Mouse (Mus musculus): ENCODE data around the gene Snrnp27. TPM values are rescaled to one million over a fixed set of nuclear protein-coding genes. Genes with fewer than 3 reads are reported as not detected.

Gene Snrnp27
- polyA plus RNA-seq, 1 experiment: 46.9 TPM

DNA sequence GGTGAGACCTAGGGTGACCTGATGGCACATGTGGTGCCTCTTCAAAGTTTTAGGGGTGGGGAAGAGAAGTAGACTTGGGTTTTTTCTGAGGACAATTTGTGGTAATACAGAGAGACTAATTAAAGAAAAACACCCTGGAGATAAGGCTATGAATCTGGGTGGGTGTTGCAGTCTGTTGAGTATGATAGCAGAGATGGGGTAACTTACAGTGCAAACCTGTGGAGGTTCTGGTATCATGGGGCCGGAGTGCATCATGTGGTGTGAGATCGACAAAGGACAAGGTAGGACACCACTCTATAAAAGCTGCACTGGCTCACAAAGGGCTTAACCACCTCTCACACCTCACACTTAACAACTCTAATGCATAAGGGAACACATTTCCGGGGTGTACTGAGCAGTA, 5.3 kb upstream of the Snrnp27 start:
- TF ChIP-seq POLR2A (IDR thresholded peaks at IDR 0.05; ENCODE audit: borderline replicate concordance, extremely low read depth, insufficient read depth, insufficient read length, poor library complexity, severe bottlenecking) (no peak), CTCF (IDR thresholded peaks at IDR 0.05; ENCODE audit: borderline replicate concordance, extremely low read depth, insufficient read depth, insufficient read length) (no peak)

DNA sequence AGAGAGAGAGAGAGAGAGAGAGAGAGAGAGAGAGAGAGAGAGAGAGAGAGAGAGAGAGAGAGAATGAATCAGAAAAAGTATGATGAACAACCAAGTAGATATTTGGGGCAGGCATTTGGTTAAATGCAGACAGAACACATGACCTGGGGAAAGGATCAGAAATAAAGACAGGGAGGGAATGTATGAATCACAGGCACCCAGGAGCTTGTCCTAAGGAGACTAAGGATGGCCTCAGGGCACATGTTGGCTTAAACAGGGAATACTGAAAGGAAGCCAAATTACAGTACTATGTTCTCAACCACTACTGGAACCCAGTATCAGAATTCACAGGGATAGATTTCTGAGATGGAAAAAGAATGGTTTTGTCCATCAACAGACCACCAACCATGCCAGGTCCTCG, 2.6 kb upstream of the Snrnp27 start:
- TF ChIP-seq CTCF (IDR thresholded peaks at IDR 0.05; ENCODE audit: borderline replicate concordance, extremely low read depth, insufficient read depth, insufficient read length) (no peak), POLR2A (IDR thresholded peaks at IDR 0.05; ENCODE audit: borderline replicate concordance, extremely low read depth, insufficient read depth, insufficient read length, poor library complexity, severe bottlenecking) (no peak)
- DNase-seq (ENCODE audit: low read depth): no peak

More for the DNA sequence above, 5.3 kb upstream of the Snrnp27 start:
- DNase-seq (ENCODE audit: low read depth): no peak

DNA sequence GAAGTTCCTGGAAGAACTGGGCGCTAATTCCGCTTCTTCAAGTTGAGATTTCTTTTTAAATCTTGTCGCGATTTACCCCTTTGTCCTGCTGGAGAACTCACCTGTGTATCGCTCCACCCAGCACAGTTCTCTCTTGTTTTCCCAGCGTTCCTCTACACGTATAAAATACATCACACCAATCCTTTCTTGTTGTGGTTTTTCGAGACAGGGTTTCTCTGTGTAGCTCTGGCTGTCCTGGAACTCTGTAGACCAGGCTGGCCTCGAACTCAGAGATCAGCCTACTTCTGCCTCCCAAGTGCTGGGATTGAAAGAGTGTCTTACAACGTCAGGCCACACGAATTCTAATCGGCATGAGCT, 311 bp upstream of the Snrnp27 start:
- TF ChIP-seq POLR2A (IDR thresholded peaks at IDR 0.05; ENCODE audit: borderline replicate concordance, extremely low read depth, insufficient read depth, insufficient read length, poor library complexity, severe bottlenecking): no peak
- TF ChIP-seq CTCF (IDR thresholded peaks at IDR 0.05; ENCODE audit: borderline replicate concordance, extremely low read depth, insufficient read depth, insufficient read length): no peak
- no peak for DNase-seq (ENCODE audit: low read depth)

DNA sequence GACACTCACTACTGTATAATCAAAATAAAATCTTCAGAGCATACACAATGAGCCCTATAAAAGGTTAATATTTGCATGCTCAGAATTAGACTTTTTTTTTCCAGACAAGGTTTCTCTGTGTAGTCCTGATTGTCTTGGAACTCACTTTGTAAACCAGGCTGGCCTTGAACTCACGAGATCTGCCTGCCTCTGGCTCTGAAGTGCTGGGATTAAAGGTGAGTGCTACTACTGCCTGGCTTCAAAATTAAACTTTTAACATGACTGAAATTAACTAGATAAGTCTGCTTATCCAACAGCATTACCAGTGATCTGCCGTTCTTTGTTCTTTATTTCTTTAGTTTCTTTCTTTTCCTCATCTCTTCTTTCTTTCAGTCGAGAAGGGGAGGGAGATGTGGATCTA, 3.0 kb downstream of the Snrnp27 start:
- DNase-seq (ENCODE audit: low read depth): no peak

DNA sequence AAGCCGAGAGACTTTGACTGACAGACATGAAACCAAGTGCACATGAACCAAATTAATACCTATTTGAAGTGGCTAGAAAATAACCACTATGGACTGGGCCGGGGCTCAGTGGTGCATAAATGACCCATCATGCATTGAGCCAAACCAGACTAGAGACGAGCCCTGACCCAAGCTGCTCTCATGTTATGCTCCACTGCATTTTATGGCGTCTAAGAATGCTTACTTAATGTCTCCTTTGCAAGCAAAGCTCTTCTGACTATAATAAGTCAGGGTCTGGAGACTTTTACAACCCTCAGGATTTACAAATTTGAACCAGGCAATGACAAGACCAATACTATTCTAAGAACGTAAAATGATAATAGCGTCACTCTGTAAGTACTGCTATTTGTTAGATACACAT, 6.0 kb downstream of the Snrnp27 start:
- TF ChIP-seq POLR2A (IDR thresholded peaks at IDR 0.05; ENCODE audit: borderline replicate concordance, extremely low read depth, insufficient read depth, insufficient read length, poor library complexity, severe bottlenecking) (no peak), CTCF (IDR thresholded peaks at IDR 0.05; ENCODE audit: borderline replicate concordance, extremely low read depth, insufficient read depth, insufficient read length) (no peak)
- DNase-seq (ENCODE audit: low read depth): no peak

More for the DNA sequence above, 3.0 kb downstream of the Snrnp27 start:
- no peak for TF ChIP-seq CTCF (IDR thresholded peaks at IDR 0.05; ENCODE audit: borderline replicate concordance, extremely low read depth, insufficient read depth, insufficient read length)

DNA sequence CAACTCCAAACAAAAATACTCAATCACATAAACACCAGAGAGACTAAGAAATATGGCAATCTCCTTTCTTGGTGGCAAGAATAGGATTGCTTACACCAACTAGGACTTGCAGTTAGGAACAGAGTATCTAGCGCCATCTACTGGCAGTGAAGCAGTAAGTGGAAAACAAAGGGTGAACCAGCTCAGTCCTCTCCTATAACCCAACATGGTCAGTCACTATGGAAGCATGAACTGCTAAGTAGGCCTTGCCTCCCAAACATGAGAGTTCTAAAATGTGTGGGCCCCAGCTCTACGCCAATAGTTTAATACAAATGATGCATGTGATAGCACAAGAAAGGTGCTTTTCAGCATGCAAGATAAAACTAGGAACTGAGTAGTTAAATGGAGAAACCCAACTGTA, 13.4 kb downstream of the Snrnp27 start:
- TF ChIP-seq CTCF (IDR thresholded peaks at IDR 0.05; ENCODE audit: borderline replicate concordance, extremely low read depth, insufficient read depth, insufficient read length): peak; percentile 83
- TF ChIP-seq POLR2A (IDR thresholded peaks at IDR 0.05; ENCODE audit: borderline replicate concordance, extremely low read depth, insufficient read depth, insufficient read length, poor library complexity, severe bottlenecking): no peak
- DNase-seq (ENCODE audit: low read depth): peak; percentile 94

DNA sequence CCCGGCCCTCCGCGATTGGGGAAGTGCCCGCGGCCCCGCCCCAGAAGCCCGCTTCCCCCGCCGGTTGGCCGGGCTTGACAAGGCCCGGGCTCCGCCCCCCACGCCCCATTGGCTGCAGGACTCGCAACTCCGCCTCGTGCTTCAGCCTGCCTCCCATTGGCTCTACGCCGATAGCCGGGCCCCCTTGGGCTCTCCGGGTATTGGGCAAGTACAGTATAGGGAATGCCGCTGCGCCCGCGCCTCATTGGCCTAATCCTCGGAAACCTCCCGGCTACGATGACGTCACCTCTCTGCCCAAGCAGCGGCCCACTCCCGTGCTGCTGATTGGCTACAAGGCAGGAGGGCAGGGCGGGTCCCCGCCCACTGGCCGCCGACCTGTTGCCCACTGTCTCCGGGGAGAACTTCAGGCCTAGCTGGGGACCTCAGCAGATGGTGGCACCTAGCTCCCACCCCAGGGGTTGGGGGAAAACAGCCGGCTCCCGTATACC, 15.0 kb downstream of the Snrnp27 start:
- TF ChIP-seq CTCF (IDR thresholded peaks at IDR 0.05; ENCODE audit: borderline replicate concordance, extremely low read depth, insufficient read depth, insufficient read length) (no peak), POLR2A (IDR thresholded peaks at IDR 0.05; ENCODE audit: borderline replicate concordance, extremely low read depth, insufficient read depth, insufficient read length, poor library complexity, severe bottlenecking) (no peak)
- DNase-seq (ENCODE audit: low read depth): peak; percentile 100

DNA sequence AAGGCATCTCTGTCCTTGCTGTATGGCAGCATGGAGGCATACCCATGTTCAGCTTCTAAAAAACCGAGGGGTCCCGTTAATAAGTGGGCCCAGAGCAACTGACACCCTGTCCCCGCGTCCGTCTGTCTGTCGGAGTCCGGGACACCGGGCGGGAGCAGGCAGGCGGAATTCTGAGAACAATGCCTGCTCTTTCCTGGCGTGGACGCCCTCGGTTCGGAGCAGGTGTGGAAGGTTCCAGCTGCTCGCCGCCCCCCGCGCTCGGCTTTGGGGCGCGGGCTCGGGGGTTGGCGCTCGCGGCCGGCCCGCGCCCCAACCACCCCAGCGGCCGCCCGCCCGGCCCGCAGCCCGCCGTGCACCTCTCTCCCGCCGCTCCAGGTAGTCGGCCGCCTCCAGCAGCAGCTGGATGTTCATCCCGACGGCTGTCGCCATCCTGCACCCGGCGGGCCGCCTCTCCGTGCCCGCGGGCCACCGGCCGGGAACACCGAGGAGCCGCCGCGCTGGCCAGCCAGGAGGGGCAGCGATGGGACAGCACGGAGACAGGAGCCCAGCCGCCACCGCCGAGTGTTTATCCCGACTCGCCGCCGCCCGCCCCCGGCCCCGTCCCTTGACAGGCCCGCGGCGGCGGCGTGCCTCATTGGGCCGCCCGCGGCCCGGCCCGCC, 15.6 kb downstream of the Snrnp27 start, which contains the start of gene Mxd1:
Mxd1 (minus strand) TSS at position 582 of the 660 bp plus-strand sequence.
- TF ChIP-seq POLR2A (IDR thresholded peaks at IDR 0.05; ENCODE audit: borderline replicate concordance, extremely low read depth, insufficient read depth, insufficient read length, poor library complexity, severe bottlenecking) (peak; percentile 64; the same call in 1 of the 2 replicates), CTCF (IDR thresholded peaks at IDR 0.05; ENCODE audit: borderline replicate concordance, extremely low read depth, insufficient read depth, insufficient read length) (no peak)
- peak; percentile 8 for DNase-seq (ENCODE audit: low read depth)

DNA sequence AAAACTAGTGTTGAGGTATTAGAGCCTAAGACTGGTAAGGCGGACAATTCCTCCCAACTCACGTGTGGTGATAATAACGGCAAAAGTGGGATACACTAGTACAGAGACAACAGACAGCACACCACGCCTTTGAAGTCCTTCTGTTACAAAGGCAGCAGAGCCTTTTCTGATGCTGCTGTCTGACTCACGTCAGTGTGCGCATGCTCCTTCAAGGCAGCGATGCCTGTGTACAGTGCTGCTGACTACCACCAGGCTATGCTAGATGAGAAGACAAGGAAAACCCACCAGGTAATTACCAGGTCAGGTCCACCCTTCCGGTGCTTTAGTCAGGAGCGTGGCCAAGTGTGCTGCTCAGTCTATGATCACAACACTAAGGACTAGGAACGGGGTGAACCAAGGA, 17.3 kb downstream of the Snrnp27 start:
- no peak for DNase-seq (ENCODE audit: low read depth)
- TF ChIP-seq CTCF (IDR thresholded peaks at IDR 0.05; ENCODE audit: borderline replicate concordance, extremely low read depth, insufficient read depth, insufficient read length) (no peak), POLR2A (IDR thresholded peaks at IDR 0.05; ENCODE audit: borderline replicate concordance, extremely low read depth, insufficient read depth, insufficient read length, poor library complexity, severe bottlenecking) (no peak)

DNA sequence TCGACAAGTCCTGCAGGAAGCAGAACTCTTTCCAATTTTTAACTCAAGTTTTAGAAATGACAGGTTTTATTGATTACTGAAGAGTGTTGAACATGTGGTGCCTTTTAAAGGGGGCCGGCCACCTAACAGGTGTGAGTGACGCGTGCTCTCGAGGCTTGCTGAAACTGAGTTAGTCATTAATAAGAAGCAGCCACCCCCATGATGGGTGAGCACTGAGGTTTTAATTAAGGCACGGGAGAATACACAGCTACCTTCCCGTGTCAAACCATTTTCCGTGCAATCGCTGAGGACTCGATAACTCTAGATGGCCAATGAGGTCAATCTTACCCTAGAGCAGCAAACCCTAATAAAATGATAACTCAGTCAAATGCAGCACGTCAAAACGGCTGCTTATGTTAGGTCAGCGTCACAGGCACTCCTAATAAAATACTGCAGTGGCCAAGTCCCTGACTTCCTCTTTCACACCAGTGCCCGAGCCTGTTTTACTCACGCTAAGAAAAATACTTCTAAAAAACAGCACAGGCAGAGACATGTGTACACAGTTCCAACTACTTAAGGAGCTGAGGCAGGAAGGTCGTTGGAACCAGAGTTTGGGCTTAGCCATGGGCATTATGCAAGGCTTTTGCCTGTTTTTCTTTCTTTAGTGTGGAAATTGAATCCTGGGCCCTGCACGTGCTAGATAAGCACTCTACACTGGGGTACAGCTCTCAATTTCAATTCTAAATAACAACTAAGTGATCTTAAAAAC, 18.6 kb downstream of the Snrnp27 start:
- TF ChIP-seq POLR2A (IDR thresholded peaks at IDR 0.05; ENCODE audit: borderline replicate concordance, extremely low read depth, insufficient read depth, insufficient read length, poor library complexity, severe bottlenecking) (no peak), CTCF (IDR thresholded peaks at IDR 0.05; ENCODE audit: borderline replicate concordance, extremely low read depth, insufficient read depth, insufficient read length) (no peak)
- no peak for DNase-seq (ENCODE audit: low read depth)

DNA sequence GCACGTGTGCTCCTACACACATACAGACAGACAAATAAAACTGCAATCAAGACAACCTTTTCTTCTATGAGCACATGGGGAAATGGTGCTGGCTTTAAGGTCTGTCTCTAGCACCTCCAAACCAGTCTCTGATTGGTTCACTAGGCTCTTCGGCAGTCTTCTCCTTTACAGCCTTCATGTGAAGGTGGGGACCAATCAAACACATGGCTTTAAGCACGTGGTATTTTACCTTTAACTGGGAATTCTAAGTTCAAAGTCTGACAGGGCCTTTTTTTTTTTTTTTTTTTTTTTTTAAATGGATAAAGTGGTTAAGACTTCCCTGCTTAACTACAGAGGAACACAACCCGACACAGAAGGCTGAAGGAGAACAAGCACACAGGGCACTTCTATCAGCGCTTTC, 19.2 kb downstream of the Snrnp27 start:
- TF ChIP-seq CTCF (IDR thresholded peaks at IDR 0.05; ENCODE audit: borderline replicate concordance, extremely low read depth, insufficient read depth, insufficient read length) (no peak), POLR2A (IDR thresholded peaks at IDR 0.05; ENCODE audit: borderline replicate concordance, extremely low read depth, insufficient read depth, insufficient read length, poor library complexity, severe bottlenecking) (no peak)

More for the DNA sequence above, 19.2 kb downstream of the Snrnp27 start:
- no peak for DNase-seq (ENCODE audit: low read depth)

Measured in brain, embryonic 14.5 days (tissue).